7 mouse cellular contexts compared by ENCODE assay signal in the genomic region with DNA sequence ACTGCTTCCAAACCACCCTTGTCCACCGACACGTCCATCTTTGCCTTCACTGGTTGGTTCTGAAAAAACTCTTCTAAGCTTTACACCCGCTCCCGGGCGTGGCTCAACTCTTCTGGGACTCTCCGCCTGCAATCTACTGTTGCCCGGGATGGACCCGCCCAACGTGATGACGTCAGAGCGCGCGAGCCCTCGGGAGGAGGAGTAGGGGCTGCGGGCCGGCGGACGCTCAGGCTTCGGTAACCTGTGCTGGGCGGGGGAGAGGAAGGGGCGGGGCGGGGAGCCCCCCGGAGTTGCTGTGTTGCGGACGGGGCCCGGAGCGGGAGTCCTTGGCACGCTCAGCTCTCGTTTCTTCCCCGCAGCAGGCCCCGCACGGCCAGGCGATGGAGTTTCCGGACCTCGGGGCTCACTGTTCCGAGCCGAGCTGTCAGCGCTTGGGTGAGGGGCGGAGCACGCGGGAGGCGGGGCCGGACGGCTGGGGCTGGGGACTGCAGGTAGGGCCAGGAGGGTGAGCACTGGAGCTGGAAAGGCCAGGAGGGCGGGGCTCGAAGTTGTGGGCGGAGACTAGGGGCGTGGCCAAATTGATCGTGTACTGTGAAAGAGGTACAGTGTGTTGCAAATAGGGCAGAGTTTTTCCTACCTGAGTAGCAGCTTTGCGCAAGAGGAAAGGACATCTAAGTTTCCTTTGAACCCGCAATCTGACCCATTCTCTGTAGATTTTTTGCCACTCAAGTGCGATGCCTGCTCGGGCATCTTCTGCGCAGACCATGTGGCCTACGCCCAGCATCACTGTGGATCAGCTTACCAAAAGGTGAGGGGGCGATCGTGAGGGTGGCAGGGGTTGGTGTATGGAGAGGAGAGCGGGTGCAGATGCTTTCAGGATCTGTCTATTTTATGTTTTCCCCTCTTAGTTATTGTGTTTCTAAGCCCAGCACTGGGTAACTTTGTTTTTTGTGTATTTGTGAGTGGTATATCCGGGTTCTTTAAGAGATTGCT. TPM values are rescaled to one million over a fixed set of nuclear protein-coding genes. Genes with fewer than 3 reads are reported as not detected.
A peak's percentile ranks its signal among the peaks of the same experiment; 100 is the strongest.
DNase-seq lines count a peak whose midpoint lies in the region; ATAC-seq lines count a peak whose summit lies in the region.

Gene Zfand2b (plus strand): TSS at position 175 of the 993 bp plus-strand sequence.

- peak within 1 kb of the TSS; percentile 58 for H3K9ac ChIP-seq in embryonic facial prominence, embryonic 11.5 days (replicated peaks; ENCODE audit: low read length)
- peak within 1 kb of the TSS; percentile 70 for H3K9ac ChIP-seq in midbrain, embryonic 13.5 days (replicated peaks)

- WGBS in embryonic facial prominence, embryonic 11.5 days: under 1% methylated on average over 59 of the region's 59 CpGs
- WGBS in limb, embryonic 10.5 days: under 1% methylated on average over 59 of the region's 59 CpGs
- 2% methylated on average over 52 of the region's 59 CpGs for WGBS in midbrain, embryonic 13.5 days

- H3K4me3 ChIP-seq in embryonic facial prominence, embryonic 11.5 days (ENCODE audit: low read depth, low read length): peak within 1 kb of the TSS; percentile 63
- H3K4me3 ChIP-seq in limb, embryonic 10.5 days: peak within 1 kb of the TSS; percentile 83
- H3K4me3 ChIP-seq in midbrain, embryonic 13.5 days (replicated peaks): peak within 1 kb of the TSS; percentile 74

- no peak within 1 kb of the TSS; the same call in 1 of the 2 replicates for H3K27ac ChIP-seq in embryonic facial prominence, embryonic 11.5 days (replicated peaks; ENCODE audit: low read depth, low read length)
- H3K27ac ChIP-seq in limb, embryonic 10.5 days: peak within 1 kb of the TSS; percentile 88
- peak within 1 kb of the TSS; percentile 86 for H3K27ac ChIP-seq in midbrain, embryonic 13.5 days

- peaks cover 3% of the 10 kb centered on the region; the same call in 1 of the 2 replicates for H3K4me1 ChIP-seq in embryonic facial prominence, embryonic 11.5 days (ENCODE audit: control insufficient read depth, insufficient read depth, low read length)
- peaks cover 20% of the 10 kb centered on the region for H3K4me1 ChIP-seq in limb, embryonic 10.5 days
- peaks cover 14% of the 10 kb centered on the region for H3K4me1 ChIP-seq in midbrain, embryonic 13.5 days (replicated peaks)

- no peaks in the 10 kb centered on the region for H3K27me3 ChIP-seq in embryonic facial prominence, embryonic 11.5 days (ENCODE audit: control insufficient read depth, insufficient read depth, low read length)
- H3K27me3 ChIP-seq in limb, embryonic 10.5 days (ENCODE audit: low read depth, poor library complexity, severe bottlenecking): no peaks in the 10 kb centered on the region
- no peaks in the 10 kb centered on the region for H3K27me3 ChIP-seq in midbrain, embryonic 13.5 days

- H3K9me3 ChIP-seq in embryonic facial prominence, embryonic 11.5 days (replicated peaks; ENCODE audit: control insufficient read depth, low read length): no peaks in the 10 kb centered on the region
- no peaks in the 10 kb centered on the region for H3K9me3 ChIP-seq in limb, embryonic 10.5 days (replicated peaks)
- no peaks in the 10 kb centered on the region for H3K9me3 ChIP-seq in midbrain, embryonic 13.5 days

- ATAC-seq in embryonic facial prominence, embryonic 11.5 days (replicated peaks; ENCODE audit: insufficient number of reproducible peaks, low FRiP score, low TSS enrichment, low read depth): peak; percentile 95
- ATAC-seq in granulocyte monocyte progenitor cell, adult 5-6 weeks (replicated peaks; ENCODE audit: poor library complexity, severe bottlenecking): peak; percentile 89
- ATAC-seq in midbrain, embryonic 13.5 days: peak; percentile 98

- DNase-seq in adrenal gland, postnatal 14 days: peak; percentile 98
- peak; percentile 97 for DNase-seq in embryonic facial prominence, embryonic 11.5 days (ENCODE audit: low spot score)
- peak; percentile 98 for DNase-seq in kidney, adult 11 months
- DNase-seq in limb, embryonic 10.5 days (ENCODE audit: low spot score): peak; percentile 99
- DNase-seq in spleen, adult 12 weeks (ENCODE audit: low spot score): peak; percentile 97

- H3K36me3 ChIP-seq in embryonic facial prominence, embryonic 11.5 days (replicated peaks; ENCODE audit: control insufficient read depth, insufficient read depth, low read depth, low read length): peaks cover 6% of the 10 kb centered on the region; the same call in 1 of the 2 replicates
- peaks cover 36% of the 10 kb centered on the region for H3K36me3 ChIP-seq in limb, embryonic 10.5 days
- peaks cover 37% of the 10 kb centered on the region for H3K36me3 ChIP-seq in midbrain, embryonic 13.5 days

- H3K4me2 ChIP-seq in embryonic facial prominence, embryonic 11.5 days (ENCODE audit: low read depth, low read length): peak within 1 kb of the TSS; percentile 41
- peak within 1 kb of the TSS; percentile 65 for H3K4me2 ChIP-seq in midbrain, embryonic 13.5 days (replicated peaks)

RNA-seq across cellular contexts. Expression of gene Zfand2b, which starts in this region (rescaled TPM):
- 26.3 and 33.5 TPM in 2 replicates for total RNA-seq in adrenal gland, postnatal 14 days (2021)
- 33.9 and 36.0 TPM in 2 replicates for polyA plus RNA-seq in embryonic facial prominence, embryonic 11.5 days (2014; fragmentation: Nextera tagmentation; extraction: Ambion mirVana)
- 18.4 and 19.0 TPM in 2 replicates for total RNA-seq in granulocyte monocyte progenitor cell, adult 5-6 weeks (2014; fragmentation: Nextera tagmentation)
- total RNA-seq in granulocyte monocyte progenitor cell, adult 5-6 weeks (2017): 9.5 and 18.2 TPM in 2 replicates
- 28.7 and 35.5 TPM in 2 replicates for polyA plus RNA-seq in limb, embryonic 10.5 days (2016; fragmentation: Nextera tagmentation; extraction: Ambion mirVana)
- 37.8 and 39.2 TPM in 2 replicates for polyA plus RNA-seq in midbrain, embryonic 13.5 days (2015; fragmentation: Nextera tagmentation; extraction: Ambion mirVana)
